Mouse (Mus musculus): ENCODE measurements around the gene Pdlim4.

DNA sequence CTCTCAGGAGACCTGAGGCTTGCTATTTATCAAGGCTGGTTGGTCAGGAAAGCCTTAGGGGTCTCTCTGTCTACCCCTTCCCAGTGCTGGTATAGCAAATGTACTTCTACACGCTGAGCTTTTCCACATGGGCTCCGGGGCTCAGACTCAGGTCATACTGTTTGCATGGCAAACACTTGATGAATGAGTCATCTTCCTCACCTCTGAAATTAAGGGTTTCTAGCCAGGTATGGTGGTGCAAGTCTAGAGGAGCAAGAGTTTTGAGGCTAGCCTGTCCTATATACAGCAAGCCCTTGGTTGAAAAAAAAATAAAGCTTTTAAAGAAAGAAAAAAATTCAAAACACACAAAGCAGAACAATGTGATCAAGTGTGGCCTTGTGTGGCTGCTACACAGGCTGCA is 57.6 kb downstream of the Pdlim4 start:
- TF ChIP-seq POLR2A (IDR thresholded peaks at IDR 0.05; ENCODE audit: borderline replicate concordance, insufficient read depth, low read length) (no peak), CTCF (IDR thresholded peaks at IDR 0.05; ENCODE audit: borderline replicate concordance, insufficient read depth, low read depth, low read length) (no peak)
